Mouse (Mus musculus) intestine, embryonic 15.5 days (tissue): ENCODE results near the gene Gca. TPM values are rescaled to one million over a fixed set of nuclear protein-coding genes. Genes with fewer than 3 reads are reported as not detected.

Experiments used
- ATAC-seq: fragments of 200-750 bp; cut with Nextera tagmentation; 2 replicates; pipeline ENCODE4 v1.8.0; 2017; ENCODE audit warnings: moderate TSS enrichment, moderate library complexity
- H3K27ac ChIP-seq: fragments of 300-500 bp; sonication (generic); 2 replicates; pipeline ENCODE4 v1.5.1; 2015; ENCODE audit warnings: mild to moderate bottlenecking, inconsistent platforms
- H3K27me3 ChIP-seq: fragments of 300-500 bp; sonication (generic); replicated peaks from 2 replicates; pipeline ENCODE4 v1.6.1; 2015; ENCODE audit warnings: inconsistent platforms
- H3K36me3 ChIP-seq: fragments of 300-500 bp; sonication (generic); 2 replicates; pipeline ENCODE4 v1.6.1; 2015; ENCODE audit warnings: inconsistent platforms
- H3K4me1 ChIP-seq: fragments of 300-500 bp; sonication (generic); replicated peaks from 2 replicates; pipeline ENCODE4 v1.6.1; 2015; ENCODE audit warnings: inconsistent platforms
- H3K4me2 ChIP-seq: fragments of 300-500 bp; sonication (generic); replicated peaks from 2 replicates; pipeline ENCODE4 v1.6.1; 2015; ENCODE audit warnings: mild to moderate bottlenecking, inconsistent platforms
- H3K4me3 ChIP-seq: fragments of 300-500 bp; sonication (generic); replicated peaks from 2 replicates; pipeline ENCODE4 v1.5.1; 2015; ENCODE audit warnings: inconsistent platforms
- H3K9ac ChIP-seq: fragments of 300-500 bp; sonication (generic); 2 replicates; pipeline ENCODE4 v1.6.1; 2015; ENCODE audit warnings: inconsistent platforms
- H3K9me3 ChIP-seq: fragments of 300-500 bp; sonication (generic); 2 replicates; pipeline ENCODE4 v1.6.1; 2016; ENCODE audit warnings: inconsistent platforms
- WGBS: fragments of 180-500 bp; shearing (Covaris S2); methylation state at CpG from one replicate; pipeline ENCODE4 v1.1.7; 2015; 5-methylcytosine and 5-hydroxymethylcytosine counted together
- polyA plus RNA-seq: library from polyadenylated mRNA; unstranded; fragments of >200 nt; fragmentation: Nextera tagmentation; extraction: Ambion mirVana; gene quantifications from 2 replicates; pipeline ENCODE4 v1.2.1, GENCODE M21; 2015

The Gca gene
- polyA plus RNA-seq: 8.8 and 9.4 TPM in 2 replicates

DNA sequence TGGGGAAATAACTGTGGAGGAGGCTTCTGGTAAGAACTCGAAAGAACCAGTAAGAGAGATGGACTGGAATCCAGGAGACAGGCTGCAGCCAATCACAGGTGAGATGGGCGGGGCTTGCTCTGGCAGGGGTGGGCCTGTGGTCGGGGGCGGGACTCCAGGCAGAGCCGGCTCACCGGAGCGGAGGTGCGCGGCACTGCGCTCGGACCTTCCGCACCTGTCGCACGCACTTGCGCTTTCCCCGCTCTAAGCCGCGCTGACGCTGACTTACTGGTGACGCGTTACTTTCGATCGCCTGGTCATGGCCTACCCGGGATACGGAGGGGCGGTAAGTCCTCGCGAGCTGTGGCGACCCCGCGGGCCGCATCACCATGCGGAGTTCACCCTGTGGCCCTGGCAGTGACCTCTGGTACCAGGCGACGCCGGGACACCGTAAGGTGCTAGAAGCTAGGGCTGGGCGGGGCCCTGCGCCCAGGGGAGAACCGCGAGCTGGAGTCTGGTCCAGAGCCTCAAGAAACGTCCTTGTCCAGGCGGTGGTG lies at the start of gene Gca:
Gene Gca (plus strand): TSS at position 151 of the 536 bp plus-strand sequence.
- Histone ChIP-seq H3K4me2 (peak within 1 kb of the TSS; percentile 93), H3K27ac (peak within 1 kb of the TSS; percentile 58; the same call in 1 of the 2 replicates), H3K27me3 (no peaks in the 10 kb centered on the region), H3K9ac (peak within 1 kb of the TSS; percentile 56), H3K36me3 (no peaks in the 10 kb centered on the region), H3K4me3 (peak within 1 kb of the TSS; percentile 59), H3K9me3 (no peaks in the 10 kb centered on the region), H3K4me1 (no peaks in the 10 kb centered on the region)
- ATAC-seq: peak; percentile 100
- WGBS: under 1% methylated on average over 43 of the region's 43 CpGs

DNA sequence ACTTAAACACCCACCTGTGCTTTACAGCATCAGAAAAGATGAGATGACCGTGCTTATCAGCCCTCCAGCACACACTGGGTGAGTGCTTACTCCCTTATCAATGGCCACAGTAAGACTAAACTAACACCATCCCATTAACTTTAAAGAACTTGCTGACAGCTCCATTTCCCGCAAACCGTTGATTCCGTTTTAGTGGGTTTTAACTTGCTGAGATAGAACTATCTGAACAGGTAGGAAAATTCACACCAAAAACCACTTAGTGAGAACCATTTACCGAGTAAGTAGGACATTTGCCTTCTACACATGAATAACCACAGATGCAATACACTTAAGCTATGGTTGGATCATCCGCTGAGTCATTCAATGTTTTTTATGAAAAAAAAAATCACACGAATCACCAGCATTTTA lies 45.1 kb upstream of the Gca start:
- no peak overlapping the region for H3K4me2 ChIP-seq
- peak; percentile 59; the same call in 1 of the 2 replicates for ATAC-seq
- WGBS: 70% methylated on average over 7 of the region's 7 CpGs

DNA sequence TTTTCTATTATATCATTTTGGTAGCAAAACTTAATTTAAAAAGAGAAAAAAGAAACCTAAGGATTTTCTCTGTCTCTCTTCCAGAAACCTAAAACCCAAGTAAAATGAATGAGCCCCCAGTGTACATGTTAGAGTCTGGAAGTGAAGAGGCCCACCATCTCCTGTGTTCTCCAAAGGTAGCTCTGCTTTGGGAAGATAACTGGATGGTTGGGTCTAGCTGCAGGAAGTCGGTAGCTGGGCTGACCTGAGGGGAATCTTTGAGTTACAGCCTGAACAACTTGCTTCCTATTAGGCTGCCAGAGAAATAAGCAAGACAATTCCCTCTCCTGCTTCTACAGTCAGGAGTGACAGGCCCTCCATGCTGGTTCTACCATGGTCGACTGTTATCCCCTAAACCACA lies 44.4 kb upstream of the Gca start:
- 52% methylated on average over 2 of the region's 2 CpGs for WGBS
- Histone ChIP-seq H3K4me1 (no peaks in the 10 kb centered on the region), H3K27ac (no peak overlapping the region), H3K27me3 (no peaks in the 10 kb centered on the region), H3K4me2 (no peak overlapping the region), H3K4me3 (no peak overlapping the region), H3K9ac (no peak overlapping the region), H3K9me3 (no peaks in the 10 kb centered on the region), H3K36me3 (no peaks in the 10 kb centered on the region)
- no peak for ATAC-seq

More for the DNA sequence above, 45.1 kb upstream of the Gca start:
- Histone ChIP-seq H3K27ac (no peak overlapping the region), H3K9me3 (no peaks in the 10 kb centered on the region), H3K9ac (no peak overlapping the region), H3K4me3 (no peak overlapping the region), H3K4me1 (no peaks in the 10 kb centered on the region), H3K36me3 (no peaks in the 10 kb centered on the region), H3K27me3 (no peaks in the 10 kb centered on the region)

DNA sequence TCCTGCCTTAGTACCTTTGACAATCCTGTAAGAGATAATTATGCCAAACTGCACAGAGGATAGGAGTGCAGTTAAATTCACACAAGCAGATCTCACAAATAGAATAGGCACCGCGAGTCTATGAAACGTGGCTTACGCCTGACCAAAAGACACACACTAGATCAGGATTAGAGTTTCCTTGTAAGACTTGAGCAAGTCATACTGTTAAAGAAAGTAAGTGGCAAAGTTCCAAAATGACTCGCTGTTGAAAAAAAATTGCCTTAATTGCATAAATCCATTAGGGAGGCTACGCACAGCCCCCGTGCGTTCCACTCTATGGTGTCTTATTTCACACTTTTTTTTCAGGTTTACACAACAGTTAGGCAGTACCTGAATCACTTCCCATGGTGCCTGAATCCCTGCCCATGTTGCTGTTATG lies 41.1 kb upstream of the Gca start:
- no peak for ATAC-seq
- Histone ChIP-seq H3K9ac (no peak overlapping the region), H3K4me2 (no peak overlapping the region), H3K9me3 (no peaks in the 10 kb centered on the region), H3K4me3 (no peak overlapping the region), H3K27ac (no peak overlapping the region), H3K27me3 (no peaks in the 10 kb centered on the region), H3K36me3 (no peaks in the 10 kb centered on the region), H3K4me1 (no peaks in the 10 kb centered on the region)
- WGBS: 72% methylated on average over 8 of the region's 8 CpGs

DNA sequence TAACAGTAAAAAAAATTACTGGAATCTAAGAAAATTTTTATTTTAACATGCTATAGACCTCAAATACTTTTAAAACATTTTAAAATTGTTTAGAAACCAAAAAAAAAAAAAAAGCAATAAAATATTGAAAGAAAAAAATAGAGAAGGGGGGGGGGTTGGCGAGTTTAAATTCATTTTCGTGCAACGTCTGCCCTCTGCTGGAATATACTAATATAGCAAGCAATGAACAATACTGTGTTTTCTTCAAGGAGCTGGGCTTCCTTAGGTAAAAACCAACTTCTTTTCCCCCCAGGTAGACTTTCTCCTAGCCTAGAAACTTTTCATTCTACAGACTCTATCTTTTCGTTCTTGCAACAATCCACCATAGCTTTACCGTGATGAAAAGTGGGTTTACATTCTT lies 36.4 kb upstream of the Gca start:
- Histone ChIP-seq H3K4me1 (no peaks in the 10 kb centered on the region), H3K9me3 (no peaks in the 10 kb centered on the region), H3K4me3 (no peak overlapping the region), H3K27ac (no peak overlapping the region), H3K4me2 (no peak overlapping the region), H3K27me3 (no peaks in the 10 kb centered on the region), H3K9ac (no peak overlapping the region), H3K36me3 (no peaks in the 10 kb centered on the region)
- WGBS: 12% methylated on average over 5 of the region's 5 CpGs
- ATAC-seq: no peak

DNA sequence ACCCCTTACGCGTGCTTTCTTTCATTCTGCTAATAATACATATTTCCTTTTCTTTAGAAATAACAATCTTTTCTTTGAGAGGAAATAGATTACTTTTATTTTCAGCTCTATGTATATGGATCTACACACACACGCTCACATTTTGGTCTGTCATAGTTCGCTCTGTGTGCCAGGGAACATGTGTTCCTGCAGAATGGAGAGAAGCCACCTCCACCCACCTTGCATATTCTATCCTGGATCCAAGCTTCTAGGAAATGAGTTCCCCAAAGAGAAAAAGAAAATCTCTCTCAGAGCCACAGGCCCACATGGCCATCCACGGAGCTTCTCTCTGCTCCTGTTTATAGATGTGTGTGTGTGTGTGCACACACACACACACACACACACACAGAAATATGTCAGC lies 35.7 kb upstream of the Gca start:
- H3K9me3 ChIP-seq: no peaks in the 10 kb centered on the region
- H3K4me3 ChIP-seq: no peak overlapping the region
- no peak overlapping the region for H3K9ac ChIP-seq
- 82% methylated on average over 5 of the region's 5 CpGs for WGBS
- no peak overlapping the region for H3K27ac ChIP-seq
- H3K4me2 ChIP-seq: no peak overlapping the region
- no peaks in the 10 kb centered on the region for H3K4me1 ChIP-seq
- 0 out of 2 replicates have a peak, but pooled peaks have one; percentile 17 for ATAC-seq
- H3K36me3 ChIP-seq: no peaks in the 10 kb centered on the region
- H3K27me3 ChIP-seq: no peaks in the 10 kb centered on the region

DNA sequence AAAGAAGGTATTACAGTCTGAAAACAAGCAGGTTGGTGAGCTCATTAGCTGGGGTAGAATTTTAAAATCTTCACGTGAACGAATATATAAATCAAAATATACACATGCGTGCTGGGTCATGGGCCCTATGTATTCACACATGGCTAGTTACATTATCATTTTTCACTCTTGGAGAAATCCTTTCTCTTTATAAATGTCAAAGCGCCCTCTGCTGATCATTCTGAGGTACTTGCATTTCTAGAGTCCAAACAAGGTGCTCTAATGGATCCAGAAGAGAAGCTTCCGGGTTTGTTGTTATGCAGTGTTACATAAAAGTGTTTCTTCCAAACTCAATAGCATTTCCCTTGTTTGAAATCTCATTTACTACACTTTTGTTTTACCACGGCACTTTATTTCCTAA lies 33.6 kb upstream of the Gca start:
- Histone ChIP-seq H3K9me3 (no peaks in the 10 kb centered on the region), H3K4me1 (no peaks in the 10 kb centered on the region), H3K4me3 (no peak overlapping the region), H3K4me2 (no peak overlapping the region), H3K36me3 (no peaks in the 10 kb centered on the region), H3K9ac (no peak overlapping the region), H3K27ac (no peak overlapping the region), H3K27me3 (no peaks in the 10 kb centered on the region)
- ATAC-seq: no peak
- WGBS: 21% methylated on average over 6 of the region's 6 CpGs

DNA sequence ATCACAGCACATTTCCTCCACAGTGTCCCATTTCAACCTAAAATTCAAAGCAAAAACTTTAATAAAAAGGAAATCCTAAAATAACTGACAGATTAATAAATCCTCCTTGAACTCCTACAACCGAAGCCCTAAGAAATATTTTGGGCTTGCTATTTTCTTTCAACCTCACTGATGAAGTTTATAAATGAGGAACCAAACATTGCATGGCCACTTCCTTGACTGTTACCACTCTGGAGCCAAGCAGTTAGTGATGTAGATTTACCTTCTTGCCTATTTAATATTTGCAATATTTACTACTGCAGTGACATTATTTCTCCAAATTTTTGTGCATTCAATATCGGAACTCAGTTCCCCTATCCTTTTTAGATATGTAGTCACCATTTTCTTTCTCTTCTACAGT lies 24.2 kb upstream of the Gca start:
- Histone ChIP-seq H3K4me3 (no peak overlapping the region), H3K4me2 (no peak overlapping the region), H3K36me3 (no peaks in the 10 kb centered on the region), H3K9me3 (no peaks in the 10 kb centered on the region), H3K9ac (no peak overlapping the region), H3K4me1 (peaks cover 5% of the 10 kb centered on the region; the same call in 1 of the 2 replicates), H3K27me3 (no peaks in the 10 kb centered on the region), H3K27ac (no peak overlapping the region)
- WGBS: 82% methylated on average over 2 of the region's 2 CpGs
- ATAC-seq: no peak

DNA sequence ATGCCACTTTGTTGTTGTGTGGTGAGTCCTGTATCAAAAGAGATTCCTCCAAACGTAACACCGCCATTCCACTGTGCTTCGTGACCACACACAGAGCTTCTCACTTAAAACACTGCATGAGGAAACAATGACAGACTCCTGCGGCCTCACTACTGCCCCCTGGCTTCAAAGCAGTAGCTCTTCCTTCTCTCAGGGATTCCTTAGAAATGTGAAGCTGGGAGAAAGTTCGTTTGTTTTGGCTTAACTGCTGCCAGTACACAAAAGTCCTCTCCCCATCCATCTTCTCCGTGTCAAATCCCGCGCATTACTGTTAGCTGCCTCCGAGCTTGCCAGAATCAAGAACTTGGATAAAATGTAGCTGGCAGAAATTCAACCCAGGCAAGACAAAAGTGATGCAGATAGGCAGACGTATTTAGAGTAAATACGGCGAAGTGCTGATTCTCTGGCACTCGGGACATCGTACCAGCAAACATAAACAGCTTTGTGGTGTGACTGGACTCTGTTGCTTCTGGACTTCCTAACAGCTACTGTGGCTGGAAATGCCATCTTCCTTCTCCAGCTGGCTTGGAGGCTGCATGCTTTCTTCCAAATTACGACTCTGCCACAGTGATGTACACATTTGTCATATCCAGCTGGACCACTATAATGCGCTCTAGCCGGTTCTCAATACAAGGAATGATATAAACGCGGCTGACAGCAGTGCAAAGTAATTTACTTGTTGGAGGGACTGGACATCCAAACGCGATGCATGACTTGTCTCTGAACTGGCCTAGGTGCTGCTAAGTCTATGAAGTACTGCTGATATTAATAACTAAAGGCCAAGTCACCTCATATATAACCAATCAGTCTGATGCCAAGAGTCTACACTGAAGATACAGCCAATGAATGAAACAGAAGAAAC lies 20.4 kb upstream of the Gca start:
- H3K4me1 ChIP-seq: peaks cover 5% of the 10 kb centered on the region; the same call in 1 of the 2 replicates
- no peaks in the 10 kb centered on the region for H3K9me3 ChIP-seq
- H3K4me3 ChIP-seq: peak overlapping the region; percentile 12
- no peak overlapping the region for H3K27ac ChIP-seq
- no peak overlapping the region for H3K9ac ChIP-seq
- H3K27me3 ChIP-seq: no peaks in the 10 kb centered on the region
- 31% methylated on average over 21 of the region's 21 CpGs for WGBS
- ATAC-seq: no peak
- no peaks in the 10 kb centered on the region for H3K36me3 ChIP-seq
- H3K4me2 ChIP-seq: peak overlapping the region; percentile 38

DNA sequence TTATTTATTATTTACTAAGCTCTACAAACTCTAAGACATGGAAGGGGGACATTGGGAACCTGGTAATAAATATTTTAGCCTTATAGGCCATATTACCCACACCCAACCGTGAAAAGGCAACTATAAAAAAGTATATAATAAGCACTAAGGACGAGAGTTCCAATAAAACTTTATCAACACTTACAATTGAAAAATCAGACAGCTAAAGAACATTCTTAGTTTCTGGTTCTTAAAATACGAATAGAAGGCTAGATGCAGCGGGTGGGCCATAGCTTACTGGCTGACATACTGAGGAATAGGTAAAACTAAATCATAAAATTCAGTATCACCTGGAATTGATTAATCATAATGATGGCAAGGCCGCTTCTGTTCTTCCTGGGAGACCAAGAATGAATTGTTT lies 19.2 kb upstream of the Gca start:
- H3K27ac ChIP-seq: no peak overlapping the region
- no peak for ATAC-seq
- no peak overlapping the region for H3K9ac ChIP-seq
- no peaks in the 10 kb centered on the region for H3K27me3 ChIP-seq
- H3K4me1 ChIP-seq: peaks cover 5% of the 10 kb centered on the region; the same call in 1 of the 2 replicates
- WGBS: 91% methylated on average over 5 of the region's 5 CpGs
- H3K4me3 ChIP-seq: 0 out of 2 replicates have a peak overlapping the region, but pooled peaks have one; percentile 48
- H3K36me3 ChIP-seq: no peaks in the 10 kb centered on the region
- H3K4me2 ChIP-seq: peak overlapping the region; percentile 62; the same call in 1 of the 2 replicates
- no peaks in the 10 kb centered on the region for H3K9me3 ChIP-seq

DNA sequence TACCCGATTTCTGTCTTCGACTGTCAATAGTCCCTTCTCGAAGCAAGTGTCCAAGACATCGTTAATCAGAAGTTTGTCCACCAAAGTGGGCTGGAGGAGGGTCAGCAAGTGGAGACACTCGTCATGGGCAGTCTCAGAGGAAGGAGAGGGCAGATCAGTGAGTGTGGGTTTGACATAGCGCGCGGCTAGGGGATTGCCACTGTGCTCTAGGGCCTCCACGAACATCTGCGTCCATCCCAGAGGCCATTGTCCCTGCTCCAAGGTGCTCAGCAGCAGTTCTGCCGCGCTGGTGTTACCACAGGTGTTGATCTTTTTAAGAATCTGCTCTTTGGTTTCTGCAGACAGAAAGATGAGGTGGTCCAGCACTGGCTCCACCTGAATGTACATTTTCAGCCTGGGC lies 18.6 kb upstream of the Gca start:
- ATAC-seq: peak; percentile 57
- no peaks in the 10 kb centered on the region for H3K9me3 ChIP-seq
- peak overlapping the region; percentile 62 for H3K4me2 ChIP-seq
- peak overlapping the region; percentile 56 for H3K9ac ChIP-seq
- H3K36me3 ChIP-seq: no peaks in the 10 kb centered on the region
- H3K27me3 ChIP-seq: no peaks in the 10 kb centered on the region
- H3K27ac ChIP-seq: peak overlapping the region; percentile 72; the same call in 1 of the 2 replicates
- peak overlapping the region; percentile 48 for H3K4me3 ChIP-seq
- 37% methylated on average over 12 of the region's 12 CpGs for WGBS
- H3K4me1 ChIP-seq: peaks cover 5% of the 10 kb centered on the region; the same call in 1 of the 2 replicates

DNA sequence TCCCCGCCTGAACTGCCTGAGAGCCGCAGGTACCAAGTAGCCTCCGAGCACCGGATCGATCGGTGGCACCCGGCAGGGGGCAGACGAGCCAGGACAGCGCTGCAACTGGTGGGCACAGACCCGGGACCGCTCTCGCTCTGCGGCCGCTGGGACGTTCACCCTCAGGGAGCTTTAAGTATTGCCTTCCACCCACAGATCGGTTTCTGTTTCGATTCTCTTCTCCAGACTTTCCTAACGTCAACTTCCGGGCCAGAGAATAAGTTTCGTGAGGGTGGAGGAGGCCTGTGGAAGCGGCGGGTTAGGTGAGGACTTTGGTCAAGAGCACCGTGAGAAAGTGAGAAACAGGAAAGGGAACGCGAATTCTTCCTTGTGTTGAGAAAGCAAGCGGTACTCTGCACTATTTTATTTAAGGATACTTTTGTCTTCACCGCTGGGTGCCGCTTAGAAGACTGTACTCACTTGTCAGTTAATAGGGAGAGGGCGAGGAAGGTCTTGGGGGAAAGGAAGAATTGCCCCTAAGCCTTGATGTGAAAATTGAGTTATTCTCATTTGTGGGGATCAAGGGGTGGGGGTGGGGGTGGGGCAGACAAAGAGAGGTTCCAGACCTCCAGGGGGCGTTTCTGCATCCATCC lies 18.0 kb upstream of the Gca start, which contains the start of gene Ifih1:
Gene Ifih1 (minus strand): TSS at position 242 of the 632 bp plus-strand sequence.
- WGBS: under 1% methylated on average over 30 of the region's 30 CpGs
- H3K4me1 ChIP-seq: peaks cover 5% of the 10 kb centered on the region; the same call in 1 of the 2 replicates
- ATAC-seq: peak; percentile 94

More for the DNA sequence above, 18.0 kb upstream of the Gca start, which contains the start of gene Ifih1:
- H3K9me3 ChIP-seq: no peaks in the 10 kb centered on the region
- no peaks in the 10 kb centered on the region for H3K36me3 ChIP-seq
- peak within 1 kb of the TSS; percentile 48 for H3K4me3 ChIP-seq
- H3K9ac ChIP-seq: peak within 1 kb of the TSS; percentile 56
- H3K27ac ChIP-seq: peak within 1 kb of the TSS; percentile 72
- peak within 1 kb of the TSS; percentile 62 for H3K4me2 ChIP-seq
- H3K27me3 ChIP-seq: no peaks in the 10 kb centered on the region
